Mouse (Mus musculus) cerebellum, adult 2 months (tissue): ENCODE results near the gene Lyzl6.

Experiments
- CTCF ChIP-seq: fragments of 200-500 bp; IDR thresholded peaks from 2 replicates; pipeline ENCODE4 v1.5.1; 2011; ENCODE audit warnings: low read depth, mild to moderate bottlenecking, control low read depth, low read length, moderate library complexity, borderline replicate concordance; ENCODE audit not compliant: insufficient read depth
- POLR2A ChIP-seq: fragments of 200-500 bp; IDR thresholded peaks from 2 replicates; pipeline ENCODE4 v1.6.1; 2011; ENCODE audit warnings: low read length, control low read depth, borderline replicate concordance; ENCODE audit not compliant: insufficient read depth

GRCm38 (mm10) chr11:103683667-103684334, 45.1 kb upstream of the Lyzl6 start:
- TF ChIP-seq CTCF (no peak), POLR2A (no peak)
